Mouse (Mus musculus): ENCODE results near the gene Nup107. TPM values are rescaled to one million over a fixed set of nuclear protein-coding genes. Genes with fewer than 3 reads are reported as not detected.
"Not testable (repeated sequence)": the region's sequence is repeated elsewhere in the genome, so short reads cannot be mapped to it uniquely, and the experiment has no call there.

Gene Nup107
- polyA plus RNA-seq, 1 experiment from 2014 or later: 106 TPM

- no peaks in the 10 kb centered on the region for H3K27me3 ChIP-seq (ENCODE audit: control insufficient read depth, insufficient read depth, low read length)
- no peak for ATAC-seq (ENCODE audit: insufficient number of reproducible peaks, low FRiP score, low TSS enrichment, low read depth)
- no peaks in the 10 kb centered on the region for H3K4me1 ChIP-seq (ENCODE audit: control insufficient read depth, insufficient read depth, low read length)
- 92% methylated on average over 13 of the region's 13 CpGs for WGBS
- no peak for DNase-seq (ENCODE audit: low spot score)
- H3K9ac ChIP-seq (ENCODE audit: low read length): no peak overlapping the region
- H3K27ac ChIP-seq (replicated peaks; ENCODE audit: low read depth, low read length): no peak overlapping the region
- no peak overlapping the region for H3K4me3 ChIP-seq (ENCODE audit: low read depth, low read length)
- no peak overlapping the region for H3K4me2 ChIP-seq (ENCODE audit: low read depth, severe bottlenecking)
- H3K9me3 ChIP-seq (ENCODE audit: control insufficient read depth, low read length): no peaks in the 10 kb centered on the region
- H3K36me3 ChIP-seq (ENCODE audit: control insufficient read depth, insufficient read depth, low read length): peaks cover 7% of the 10 kb centered on the region; the same call in 1 of the 2 replicates
These were observed 54.2 kb downstream of the Nup107 start for GRCm38 (mm10) chr10:117738140-117738921.

- H3K4me3 ChIP-seq (ENCODE audit: low read depth, low read length); H3K36me3 ChIP-seq (ENCODE audit: control insufficient read depth, insufficient read depth, low read length); ATAC-seq (ENCODE audit: insufficient number of reproducible peaks, low FRiP score, low TSS enrichment, low read depth); H3K9ac ChIP-seq (ENCODE audit: low read length); H3K9me3 ChIP-seq (ENCODE audit: control insufficient read depth, low read length); DNase-seq (ENCODE audit: low spot score); H3K4me1 ChIP-seq (ENCODE audit: control insufficient read depth, insufficient read depth, low read length); H3K27me3 ChIP-seq (ENCODE audit: control insufficient read depth, insufficient read depth, low read length); H3K4me2 ChIP-seq (ENCODE audit: low read depth, severe bottlenecking); H3K27ac ChIP-seq (replicated peaks; ENCODE audit: low read depth, low read length): not testable (repeated sequence)
- 94% methylated on average over 8 of the region's 8 CpGs for WGBS
These were observed 55.0 kb downstream of the Nup107 start for GRCm38 (mm10) chr10:117737498-117737897.

DNA sequence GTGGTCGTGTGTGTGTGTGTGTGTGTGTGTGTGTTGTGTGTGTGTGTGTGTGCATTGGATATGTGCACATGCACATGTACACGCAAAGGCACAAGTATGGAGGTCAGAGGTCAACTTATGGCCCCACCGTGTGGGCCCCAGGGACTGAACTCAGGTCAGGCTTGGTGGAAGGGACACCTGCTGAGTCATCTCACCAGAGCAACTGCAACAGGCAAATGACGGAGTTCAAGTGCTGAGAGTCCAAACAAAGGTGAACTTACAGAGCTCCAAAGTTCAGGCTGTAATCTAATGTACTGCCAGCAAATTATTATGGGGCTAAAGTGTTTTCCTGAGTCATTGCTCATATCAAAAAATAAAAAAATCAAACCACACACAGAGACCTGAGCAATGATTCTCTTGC lies 55.4 kb downstream of the Nup107 start:
- Histone ChIP-seq H3K9ac (ENCODE audit: low read length) (no peak overlapping the region), H3K9me3 (ENCODE audit: control insufficient read depth, low read length) (no peaks in the 10 kb centered on the region), H3K27me3 (ENCODE audit: control insufficient read depth, insufficient read depth, low read length) (no peaks in the 10 kb centered on the region), H3K36me3 (ENCODE audit: control insufficient read depth, insufficient read depth, low read length) (peaks cover 7% of the 10 kb centered on the region; the same call in 1 of the 2 replicates), H3K4me1 (ENCODE audit: control insufficient read depth, insufficient read depth, low read length) (no peaks in the 10 kb centered on the region), H3K4me2 (ENCODE audit: low read depth, severe bottlenecking) (no peak overlapping the region), H3K4me3 (ENCODE audit: low read depth, low read length) (no peak overlapping the region), H3K27ac (replicated peaks; ENCODE audit: low read depth, low read length) (no peak overlapping the region)
- WGBS: 86% methylated on average over 4 of the region's 4 CpGs
- DNase-seq (ENCODE audit: low spot score) (no peak), ATAC-seq (ENCODE audit: insufficient number of reproducible peaks, low FRiP score, low TSS enrichment, low read depth) (no peak)

- WGBS: 90% methylated on average over 5 of the region's 5 CpGs
- no peak overlapping the region for H3K27ac ChIP-seq (replicated peaks; ENCODE audit: low read depth, low read length)
- H3K9ac ChIP-seq (ENCODE audit: low read length): no peak overlapping the region
- no peaks in the 10 kb centered on the region for H3K4me1 ChIP-seq (ENCODE audit: control insufficient read depth, insufficient read depth, low read length)
- no peak overlapping the region for H3K4me3 ChIP-seq (ENCODE audit: low read depth, low read length)
- no peaks in the 10 kb centered on the region for H3K9me3 ChIP-seq (ENCODE audit: control insufficient read depth, low read length)
- peaks cover 7% of the 10 kb centered on the region; the same call in 1 of the 2 replicates for H3K36me3 ChIP-seq (ENCODE audit: control insufficient read depth, insufficient read depth, low read length)
- H3K27me3 ChIP-seq (ENCODE audit: control insufficient read depth, insufficient read depth, low read length): no peaks in the 10 kb centered on the region
- H3K4me2 ChIP-seq (ENCODE audit: low read depth, severe bottlenecking): no peak overlapping the region
- ATAC-seq (ENCODE audit: insufficient number of reproducible peaks, low FRiP score, low TSS enrichment, low read depth) (no peak), DNase-seq (ENCODE audit: low spot score) (no peak)
These were observed 55.9 kb downstream of the Nup107 start for GRCm38 (mm10) chr10:117736573-117736972.

DNA sequence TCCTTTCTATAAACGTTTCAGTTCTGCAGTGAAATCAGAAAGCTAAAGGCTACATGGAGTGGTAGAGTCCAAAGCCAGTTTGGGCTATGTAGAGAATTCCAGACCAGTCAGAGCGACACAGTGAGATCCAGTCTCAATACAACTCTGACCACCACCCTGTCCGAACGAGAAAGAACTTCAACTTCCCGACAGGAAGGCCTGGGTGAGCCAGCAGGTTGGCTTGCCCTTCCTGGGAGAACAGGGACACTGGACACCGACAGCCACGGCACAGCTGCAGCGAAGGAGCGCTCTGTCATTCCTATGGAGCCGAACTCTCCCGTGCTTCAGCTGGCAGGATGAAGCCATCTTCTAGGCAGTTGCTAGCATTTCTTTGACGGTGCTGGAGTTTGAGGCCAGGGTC lies 57.1 kb downstream of the Nup107 start:
- DNase-seq (ENCODE audit: low spot score); H3K9ac ChIP-seq (ENCODE audit: low read length); H3K4me3 ChIP-seq (ENCODE audit: low read depth, low read length); H3K27me3 ChIP-seq (ENCODE audit: control insufficient read depth, insufficient read depth, low read length); H3K9me3 ChIP-seq (ENCODE audit: control insufficient read depth, low read length); H3K4me1 ChIP-seq (ENCODE audit: control insufficient read depth, insufficient read depth, low read length); H3K27ac ChIP-seq (replicated peaks; ENCODE audit: low read depth, low read length); ATAC-seq (ENCODE audit: insufficient number of reproducible peaks, low FRiP score, low TSS enrichment, low read depth); H3K4me2 ChIP-seq (ENCODE audit: low read depth, severe bottlenecking); H3K36me3 ChIP-seq (ENCODE audit: control insufficient read depth, insufficient read depth, low read length): not testable (repeated sequence)
- 93% methylated on average over 11 of the region's 12 CpGs for WGBS

DNA sequence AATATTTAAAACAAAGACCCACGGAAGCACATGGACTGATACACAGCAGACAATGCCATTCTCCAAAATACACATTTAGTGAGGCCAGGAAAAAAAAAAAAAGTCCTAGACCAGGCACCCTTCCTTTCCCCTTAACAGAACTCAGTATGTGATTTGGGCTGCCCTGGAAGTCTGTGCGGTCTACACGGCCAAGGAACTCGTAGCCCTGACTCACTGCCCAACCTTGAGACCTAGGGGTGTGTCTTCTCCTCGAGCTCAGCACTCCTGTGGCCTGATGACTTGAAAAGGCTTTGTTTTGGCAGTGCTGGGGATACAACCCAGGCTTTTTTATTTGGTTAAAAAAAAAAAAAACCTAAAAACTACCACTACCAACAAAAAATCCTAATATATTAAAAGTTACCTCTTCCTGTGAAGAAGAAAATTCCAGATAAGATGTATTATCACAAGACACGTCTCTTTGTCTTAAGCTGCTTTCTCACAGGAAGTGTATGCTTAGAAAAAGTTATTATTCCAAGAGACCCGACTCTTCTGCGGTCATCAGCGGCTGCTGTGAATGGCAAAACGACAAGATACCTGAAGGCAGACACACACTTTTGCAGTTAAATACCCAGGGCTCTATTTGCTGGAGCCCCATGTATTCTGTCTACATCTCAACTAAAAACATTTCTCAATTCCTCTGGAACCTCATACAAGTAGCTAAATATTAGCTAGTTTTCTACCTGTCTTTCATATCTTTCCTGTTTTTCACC lies 58.2 kb downstream of the Nup107 start:
- H3K4me1 ChIP-seq (ENCODE audit: control insufficient read depth, insufficient read depth, low read length); ATAC-seq (ENCODE audit: insufficient number of reproducible peaks, low FRiP score, low TSS enrichment, low read depth); H3K4me3 ChIP-seq (ENCODE audit: low read depth, low read length); H3K27ac ChIP-seq (replicated peaks; ENCODE audit: low read depth, low read length); H3K9ac ChIP-seq (ENCODE audit: low read length); H3K36me3 ChIP-seq (ENCODE audit: control insufficient read depth, insufficient read depth, low read length); H3K4me2 ChIP-seq (ENCODE audit: low read depth, severe bottlenecking); H3K9me3 ChIP-seq (ENCODE audit: control insufficient read depth, low read length); H3K27me3 ChIP-seq (ENCODE audit: control insufficient read depth, insufficient read depth, low read length); DNase-seq (ENCODE audit: low spot score): not testable (repeated sequence)
- 90% methylated on average over 9 of the region's 10 CpGs for WGBS

- WGBS: 91% methylated on average over 8 of the region's 8 CpGs
- H3K9me3 ChIP-seq (ENCODE audit: control insufficient read depth, low read length); H3K9ac ChIP-seq (ENCODE audit: low read length); H3K4me1 ChIP-seq (ENCODE audit: control insufficient read depth, insufficient read depth, low read length); H3K27me3 ChIP-seq (ENCODE audit: control insufficient read depth, insufficient read depth, low read length); H3K36me3 ChIP-seq (ENCODE audit: control insufficient read depth, insufficient read depth, low read length); H3K4me3 ChIP-seq (ENCODE audit: low read depth, low read length); H3K4me2 ChIP-seq (ENCODE audit: low read depth, severe bottlenecking); ATAC-seq (ENCODE audit: insufficient number of reproducible peaks, low FRiP score, low TSS enrichment, low read depth); DNase-seq (ENCODE audit: low spot score); H3K27ac ChIP-seq (replicated peaks; ENCODE audit: low read depth, low read length): not testable (repeated sequence)
These were observed 58.9 kb downstream of the Nup107 start for GRCm38 (mm10) chr10:117733626-117734025.

- Histone ChIP-seq H3K4me2 (ENCODE audit: low read depth, severe bottlenecking) (no peak overlapping the region), H3K9ac (ENCODE audit: low read length) (no peak overlapping the region), H3K27me3 (ENCODE audit: control insufficient read depth, insufficient read depth, low read length) (no peaks in the 10 kb centered on the region), H3K4me3 (ENCODE audit: low read depth, low read length) (no peak overlapping the region), H3K36me3 (ENCODE audit: control insufficient read depth, insufficient read depth, low read length) (no peaks in the 10 kb centered on the region; the same call in 1 of the 2 replicates), H3K9me3 (ENCODE audit: control insufficient read depth, low read length) (no peaks in the 10 kb centered on the region), H3K4me1 (ENCODE audit: control insufficient read depth, insufficient read depth, low read length) (no peaks in the 10 kb centered on the region), H3K27ac (replicated peaks; ENCODE audit: low read depth, low read length) (no peak overlapping the region)
- no peak for ATAC-seq (ENCODE audit: insufficient number of reproducible peaks, low FRiP score, low TSS enrichment, low read depth)
- WGBS: 88% methylated on average over 14 of the region's 14 CpGs
- no peak for DNase-seq (ENCODE audit: low spot score)
These were observed 59.4 kb downstream of the Nup107 start for GRCm38 (mm10) chr10:117732962-117733592.

Measured in limb, embryonic 11.5 days (tissue).